Mouse (Mus musculus) neural tube, embryonic 13.5 days (tissue): ENCODE data around the gene B4galt4. TPM values are rescaled to one million over a fixed set of nuclear protein-coding genes. Genes with fewer than 3 reads are reported as not detected.

Experiments used
- ATAC-seq: fragments of 200-750 bp; cut with Nextera tagmentation; 2 replicates; pipeline ENCODE4 v1.8.0; 2017; ENCODE audit warnings: low read depth, mild to moderate bottlenecking, moderate TSS enrichment, moderate library complexity
- H3K27ac ChIP-seq: fragments of 300-500 bp; sonication (generic); replicated peaks from 2 replicates; pipeline ENCODE4 v1.5.1; 2015; ENCODE audit warnings: moderate library complexity, mild to moderate bottlenecking, inconsistent platforms
- H3K27me3 ChIP-seq: fragments of 300-500 bp; sonication (generic); 2 replicates; pipeline ENCODE4 v1.6.1; 2015; ENCODE audit warnings: mild to moderate bottlenecking, inconsistent platforms
- H3K36me3 ChIP-seq: fragments of 300-500 bp; sonication (generic); 2 replicates; pipeline ENCODE4 v1.6.1; 2015; ENCODE audit warnings: mild to moderate bottlenecking, inconsistent platforms
- H3K4me1 ChIP-seq: fragments of 300-500 bp; sonication (generic); replicated peaks from 2 replicates; pipeline ENCODE4 v1.6.1; 2015; ENCODE audit warnings: inconsistent platforms
- H3K4me2 ChIP-seq: fragments of 300-500 bp; sonication (generic); 2 replicates; pipeline ENCODE4 v1.6.1; 2015; ENCODE audit warnings: inconsistent platforms, mild to moderate bottlenecking, moderate library complexity
- H3K4me3 ChIP-seq: fragments of 300-500 bp; sonication (generic); 2 replicates; pipeline ENCODE4 v1.5.1; 2015; ENCODE audit warnings: mild to moderate bottlenecking, inconsistent platforms
- H3K9ac ChIP-seq: fragments of 300-500 bp; sonication (generic); 2 replicates; pipeline ENCODE4 v1.6.1; 2015; ENCODE audit warnings: moderate library complexity, mild to moderate bottlenecking, inconsistent platforms
- H3K9me3 ChIP-seq: fragments of 300-500 bp; sonication (generic); 2 replicates; pipeline ENCODE4 v1.6.1; 2016; ENCODE audit warnings: inconsistent platforms
- WGBS: fragments of 180-500 bp; shearing (Covaris S2); methylation state at CpG from one replicate; pipeline ENCODE4 v1.1.7; 2015; 5-methylcytosine and 5-hydroxymethylcytosine counted together
- polyA plus RNA-seq: library from polyadenylated mRNA; unstranded; fragments of >200 nt; fragmentation: Nextera tagmentation; extraction: Ambion mirVana; gene quantifications from 2 replicates; pipeline ENCODE4 v1.2.1, GENCODE M21; 2015

B4galt4 gene
- 24.8 and 28.5 TPM in 2 replicates for polyA plus RNA-seq

- H3K4me3 ChIP-seq: peak within 1 kb of the TSS; percentile 74
- peak within 1 kb of the TSS; percentile 85 for H3K4me2 ChIP-seq
- 0 out of 2 replicates have a peak, but pooled peaks cover 6% of the 10 kb centered on the region for H3K36me3 ChIP-seq
- peak; percentile 95 for ATAC-seq
- H3K27me3 ChIP-seq: peaks cover 11% of the 10 kb centered on the region; the same call in 1 of the 2 replicates
- 1% methylated on average over 51 of the region's 69 CpGs for WGBS
- H3K4me1 ChIP-seq: peaks cover 12% of the 10 kb centered on the region
- peak within 1 kb of the TSS; percentile 81 for H3K27ac ChIP-seq
- no peaks in the 10 kb centered on the region for H3K9me3 ChIP-seq
- peak within 1 kb of the TSS; percentile 89 for H3K9ac ChIP-seq
Measured at GRCm38 (mm10) chr16:38742113-38742658, at the start of gene B4galt4. TSS of gene B4galt4 (plus strand) at chr16:38742264.

- WGBS: 91% methylated on average over 6 of the region's 6 CpGs
- no peak for ATAC-seq
- Histone ChIP-seq H3K4me3 (no peak overlapping the region), H3K27ac (no peak overlapping the region), H3K4me2 (no peak overlapping the region), H3K27me3 (no peaks in the 10 kb centered on the region), H3K4me1 (no peaks in the 10 kb centered on the region), H3K9ac (no peak overlapping the region), H3K36me3 (no peaks in the 10 kb centered on the region), H3K9me3 (no peaks in the 10 kb centered on the region)
Measured at GRCm38 (mm10) chr16:38694906-38695540, 47.0 kb upstream of the B4galt4 start.

GRCm38 (mm10) chr16:38695557-38695956 is 46.5 kb upstream of the B4galt4 start:
- ATAC-seq: no peak
- WGBS: 77% methylated on average over 5 of the region's 5 CpGs
- H3K4me1 ChIP-seq: no peaks in the 10 kb centered on the region
- H3K36me3 ChIP-seq: no peaks in the 10 kb centered on the region
- no peaks in the 10 kb centered on the region for H3K27me3 ChIP-seq
- no peak overlapping the region for H3K27ac ChIP-seq
- no peak overlapping the region for H3K4me3 ChIP-seq
- no peak overlapping the region for H3K9ac ChIP-seq
- H3K4me2 ChIP-seq: no peak overlapping the region
- H3K9me3 ChIP-seq: no peaks in the 10 kb centered on the region

- Histone ChIP-seq H3K27me3 (no peaks in the 10 kb centered on the region), H3K27ac (no peak overlapping the region), H3K9ac (no peak overlapping the region), H3K9me3 (no peaks in the 10 kb centered on the region), H3K4me1 (peaks cover 7% of the 10 kb centered on the region), H3K4me2 (no peak overlapping the region), H3K36me3 (no peaks in the 10 kb centered on the region), H3K4me3 (no peak overlapping the region)
- no peak for ATAC-seq
- WGBS: 89% methylated on average over 5 of the region's 5 CpGs
Measured at GRCm38 (mm10) chr16:38697611-38698010, 44.5 kb upstream of the B4galt4 start.

GRCm38 (mm10) chr16:38700392-38701162 is 41.5 kb upstream of the B4galt4 start:
- H3K9me3 ChIP-seq: no peaks in the 10 kb centered on the region
- no peaks in the 10 kb centered on the region for H3K27me3 ChIP-seq
- no peak overlapping the region for H3K27ac ChIP-seq
- H3K36me3 ChIP-seq: no peaks in the 10 kb centered on the region
- H3K9ac ChIP-seq: no peak overlapping the region
- H3K4me2 ChIP-seq: no peak overlapping the region
- H3K4me1 ChIP-seq: peaks cover 7% of the 10 kb centered on the region
- H3K4me3 ChIP-seq: no peak overlapping the region
- no peak for ATAC-seq
- WGBS: 79% methylated on average over 16 of the region's 16 CpGs

- Histone ChIP-seq H3K4me2 (no peak overlapping the region), H3K36me3 (no peaks in the 10 kb centered on the region), H3K4me3 (no peak overlapping the region), H3K27ac (peak overlapping the region; percentile 0; the same call in 1 of the 2 replicates), H3K27me3 (no peaks in the 10 kb centered on the region), H3K4me1 (peaks cover 9% of the 10 kb centered on the region), H3K9ac (no peak overlapping the region), H3K9me3 (no peaks in the 10 kb centered on the region)
- WGBS: 28% methylated on average over 9 of the region's 9 CpGs
- ATAC-seq: no peak
Measured at GRCm38 (mm10) chr16:38701492-38702185, 40.4 kb upstream of the B4galt4 start.

GRCm38 (mm10) chr16:38702316-38702715 is 39.7 kb upstream of the B4galt4 start:
- WGBS: 84% methylated on average over 3 of the region's 3 CpGs
- Histone ChIP-seq H3K27ac (0 out of 2 replicates have a peak overlapping the region, but pooled peaks have one; percentile 0), H3K36me3 (no peaks in the 10 kb centered on the region), H3K27me3 (no peaks in the 10 kb centered on the region), H3K9me3 (no peaks in the 10 kb centered on the region), H3K4me2 (no peak overlapping the region), H3K4me1 (peaks cover 11% of the 10 kb centered on the region), H3K4me3 (no peak overlapping the region), H3K9ac (no peak overlapping the region)
- no peak for ATAC-seq

GRCm38 (mm10) chr16:38703501-38703900 is 38.6 kb upstream of the B4galt4 start:
- 56% methylated on average over 6 of the region's 6 CpGs for WGBS
- Histone ChIP-seq H3K4me1 (peaks cover 11% of the 10 kb centered on the region), H3K36me3 (no peaks in the 10 kb centered on the region), H3K27ac (no peak overlapping the region), H3K4me2 (no peak overlapping the region), H3K9ac (no peak overlapping the region), H3K27me3 (no peaks in the 10 kb centered on the region), H3K9me3 (no peaks in the 10 kb centered on the region), H3K4me3 (no peak overlapping the region)
- ATAC-seq: no peak

- 62% methylated on average over 9 of the region's 9 CpGs for WGBS
- ATAC-seq: no peak
Measured at GRCm38 (mm10) chr16:38705531-38706281, 36.4 kb upstream of the B4galt4 start.

GRCm38 (mm10) chr16:38706782-38707181 is 35.3 kb upstream of the B4galt4 start:
- H3K9ac ChIP-seq: no peak overlapping the region
- no peak overlapping the region for H3K27ac ChIP-seq
- ATAC-seq: no peak
- H3K9me3 ChIP-seq: no peaks in the 10 kb centered on the region
- H3K27me3 ChIP-seq: no peaks in the 10 kb centered on the region
- 78% methylated on average over 7 of the region's 7 CpGs for WGBS
- no peaks in the 10 kb centered on the region for H3K36me3 ChIP-seq
- no peak overlapping the region for H3K4me2 ChIP-seq
- no peak overlapping the region for H3K4me3 ChIP-seq
- H3K4me1 ChIP-seq: peaks cover 23% of the 10 kb centered on the region

More at GRCm38 (mm10) chr16:38705531-38706281, 36.4 kb upstream of the B4galt4 start:
- Histone ChIP-seq H3K27ac (no peak overlapping the region), H3K4me3 (no peak overlapping the region), H3K4me2 (no peak overlapping the region), H3K36me3 (no peaks in the 10 kb centered on the region), H3K9me3 (no peaks in the 10 kb centered on the region), H3K9ac (no peak overlapping the region), H3K27me3 (no peaks in the 10 kb centered on the region), H3K4me1 (peaks cover 22% of the 10 kb centered on the region)

GRCm38 (mm10) chr16:38708962-38709520 is 33.0 kb upstream of the B4galt4 start:
- Histone ChIP-seq H3K36me3 (no peaks in the 10 kb centered on the region), H3K4me3 (no peak overlapping the region), H3K4me2 (no peak overlapping the region), H3K27ac (no peak overlapping the region), H3K27me3 (no peaks in the 10 kb centered on the region), H3K9ac (no peak overlapping the region), H3K4me1 (peaks cover 32% of the 10 kb centered on the region), H3K9me3 (no peaks in the 10 kb centered on the region)
- 75% methylated on average over 7 of the region's 7 CpGs for WGBS
- no peak for ATAC-seq
